Mouse (Mus musculus): Measurements from ENCODE around the gene Rgs17. TPM values are rescaled to one million over a fixed set of nuclear protein-coding genes. Genes with fewer than 3 reads are reported as not detected.

Gene Rgs17
- polyA plus RNA-seq, 1 experiment = 18.7 TPM

GRCm38 (mm10) chr10:5859729-5860128 lies 62.5 kb downstream of the Rgs17 start:
- no peaks in the 10 kb centered on the region for H3K4me1 ChIP-seq (ENCODE audit: control insufficient read depth, insufficient read depth, low read length)
- no peak overlapping the region for H3K27ac ChIP-seq (ENCODE audit: insufficient read depth, low read length)
- H3K4me3 ChIP-seq (replicated peaks; ENCODE audit: insufficient read depth, low read depth, low read length) = no peak overlapping the region
- TF ChIP-seq POLR2A (IDR thresholded peaks at IDR 0.05; ENCODE audit: borderline replicate concordance, insufficient read depth, low read length) (no peak), CTCF (IDR thresholded peaks at IDR 0.05; ENCODE audit: borderline replicate concordance, insufficient read depth, low read depth, low read length) (no peak)
- no peaks in the 10 kb centered on the region for H3K27me3 ChIP-seq (ENCODE audit: control insufficient read depth, insufficient read depth, low read length)
- no peak for DNase-seq
- WGBS = 82% methylated on average over 4 of the region's 4 CpGs

- TF ChIP-seq CTCF (IDR thresholded peaks at IDR 0.05; ENCODE audit: borderline replicate concordance, insufficient read depth, low read depth, low read length) (no peak), POLR2A (IDR thresholded peaks at IDR 0.05; ENCODE audit: borderline replicate concordance, insufficient read depth, low read length) (no peak)
- no peak overlapping the region for H3K4me3 ChIP-seq (replicated peaks; ENCODE audit: insufficient read depth, low read depth, low read length)
- WGBS = 67% methylated on average over 10 of the region's 10 CpGs
- H3K4me1 ChIP-seq (ENCODE audit: control insufficient read depth, insufficient read depth, low read length) = no peaks in the 10 kb centered on the region
- no peaks in the 10 kb centered on the region for H3K27me3 ChIP-seq (ENCODE audit: control insufficient read depth, insufficient read depth, low read length)
- DNase-seq = no peak
- no peak overlapping the region for H3K27ac ChIP-seq (ENCODE audit: insufficient read depth, low read length)
These were observed 64.1 kb downstream of the Rgs17 start for GRCm38 (mm10) chr10:5857996-5858549.

- Histone ChIP-seq H3K4me3 (replicated peaks; ENCODE audit: insufficient read depth, low read depth, low read length) (no peak overlapping the region), H3K4me1 (ENCODE audit: control insufficient read depth, insufficient read depth, low read length) (no peaks in the 10 kb centered on the region), H3K27ac (ENCODE audit: insufficient read depth, low read length) (no peak overlapping the region), H3K27me3 (ENCODE audit: control insufficient read depth, insufficient read depth, low read length) (no peaks in the 10 kb centered on the region)
- TF ChIP-seq POLR2A (IDR thresholded peaks at IDR 0.05; ENCODE audit: borderline replicate concordance, insufficient read depth, low read length) = no peak
- no peak for TF ChIP-seq CTCF (IDR thresholded peaks at IDR 0.05; ENCODE audit: borderline replicate concordance, insufficient read depth, low read depth, low read length)
- DNase-seq = no peak
- WGBS = 73% methylated on average over 8 of the region's 8 CpGs
These were observed 68.8 kb downstream of the Rgs17 start for GRCm38 (mm10) chr10:5853290-5853868.

- Histone ChIP-seq H3K27ac (ENCODE audit: insufficient read depth, low read length) (no peak overlapping the region), H3K4me1 (ENCODE audit: control insufficient read depth, insufficient read depth, low read length) (no peaks in the 10 kb centered on the region; the same call in 1 of the 2 replicates), H3K4me3 (replicated peaks; ENCODE audit: insufficient read depth, low read depth, low read length) (no peak overlapping the region), H3K27me3 (ENCODE audit: control insufficient read depth, insufficient read depth, low read length) (no peaks in the 10 kb centered on the region)
- TF ChIP-seq POLR2A (IDR thresholded peaks at IDR 0.05; ENCODE audit: borderline replicate concordance, insufficient read depth, low read length) = no peak
- TF ChIP-seq CTCF (IDR thresholded peaks at IDR 0.05; ENCODE audit: borderline replicate concordance, insufficient read depth, low read depth, low read length) = peak; percentile 8; the same call in 1 of the 2 replicates
- peak in 1 of 2 experiments; percentile 25 for DNase-seq
- WGBS = 7% methylated on average over 2 of the region's 2 CpGs
These were observed 75.3 kb downstream of the Rgs17 start for GRCm38 (mm10) chr10:5846939-5847338.

GRCm38 (mm10) chr10:5841369-5841768 lies 80.8 kb downstream of the Rgs17 start:
- TF ChIP-seq POLR2A (IDR thresholded peaks at IDR 0.05; ENCODE audit: borderline replicate concordance, insufficient read depth, low read length) (no peak), CTCF (IDR thresholded peaks at IDR 0.05; ENCODE audit: borderline replicate concordance, insufficient read depth, low read depth, low read length) (peak; percentile 31; the same call in 1 of the 2 replicates)
- WGBS = 86% methylated on average over 4 of the region's 4 CpGs
- DNase-seq = peak; percentile 17 to 28
- Histone ChIP-seq H3K27me3 (ENCODE audit: control insufficient read depth, insufficient read depth, low read length) (no peaks in the 10 kb centered on the region), H3K4me3 (replicated peaks; ENCODE audit: insufficient read depth, low read depth, low read length) (no peak overlapping the region), H3K27ac (ENCODE audit: insufficient read depth, low read length) (no peak overlapping the region), H3K4me1 (ENCODE audit: control insufficient read depth, insufficient read depth, low read length) (no peaks in the 10 kb centered on the region)

- peaks cover 3% of the 10 kb centered on the region; the same call in 1 of the 2 replicates for H3K4me1 ChIP-seq (ENCODE audit: control insufficient read depth, insufficient read depth, low read length)
- 69% methylated on average over 6 of the region's 6 CpGs for WGBS
- no peak for TF ChIP-seq POLR2A (IDR thresholded peaks at IDR 0.05; ENCODE audit: borderline replicate concordance, insufficient read depth, low read length)
- TF ChIP-seq CTCF (IDR thresholded peaks at IDR 0.05; ENCODE audit: borderline replicate concordance, insufficient read depth, low read depth, low read length) = no peak
- no peak overlapping the region for H3K4me3 ChIP-seq (replicated peaks; ENCODE audit: insufficient read depth, low read depth, low read length)
- no peak overlapping the region for H3K27ac ChIP-seq (ENCODE audit: insufficient read depth, low read length)
- no peak for DNase-seq
- H3K27me3 ChIP-seq (ENCODE audit: control insufficient read depth, insufficient read depth, low read length) = no peaks in the 10 kb centered on the region
These were observed 95.7 kb downstream of the Rgs17 start for GRCm38 (mm10) chr10:5826336-5827025.

GRCm38 (mm10) chr10:5824779-5825178 lies 97.4 kb downstream of the Rgs17 start:
- WGBS = under 1% methylated on average over 3 of the region's 3 CpGs
- Histone ChIP-seq H3K4me1 (ENCODE audit: control insufficient read depth, insufficient read depth, low read length) (peaks cover 3% of the 10 kb centered on the region; the same call in 1 of the 2 replicates), H3K27me3 (ENCODE audit: control insufficient read depth, insufficient read depth, low read length) (no peaks in the 10 kb centered on the region), H3K4me3 (replicated peaks; ENCODE audit: insufficient read depth, low read depth, low read length) (peak overlapping the region; percentile 83), H3K27ac (ENCODE audit: insufficient read depth, low read length) (no peak overlapping the region)
- TF ChIP-seq CTCF (IDR thresholded peaks at IDR 0.05; ENCODE audit: borderline replicate concordance, insufficient read depth, low read depth, low read length) (0 out of 2 replicates have a peak, but pooled peaks have one; percentile 22), POLR2A (IDR thresholded peaks at IDR 0.05; ENCODE audit: borderline replicate concordance, insufficient read depth, low read length) (no peak)
- peak; percentile 31 to 66 for DNase-seq

All from cerebellum, adult 2 months (tissue).